Mouse (Mus musculus): Measurements from ENCODE around the gene Wnt9a.
A peak's percentile ranks its signal among the peaks of the same experiment; 100 is the strongest.
"Not testable (repeated sequence)": the region's sequence is repeated elsewhere in the genome, so short reads cannot be mapped to it uniquely, and the experiment has no call there.

Wnt9a gene

GRCm38 (mm10) chr11:59337955-59338735 is 31.4 kb downstream of the Wnt9a start:
- peak; percentile 79 for DNase-seq

GRCm38 (mm10) chr11:59338736-59339120 is 32.0 kb downstream of the Wnt9a start:
- DNase-seq = no peak

- DNase-seq = no peak
Measured at GRCm38 (mm10) chr11:59342956-59343355, 36.2 kb downstream of the Wnt9a start.

- no peak for DNase-seq
Measured at GRCm38 (mm10) chr11:59346166-59346910, 39.6 kb downstream of the Wnt9a start.

- DNase-seq = no peak
Measured at GRCm38 (mm10) chr11:59350326-59350725, 43.6 kb downstream of the Wnt9a start.

- DNase-seq = no peak
Measured at GRCm38 (mm10) chr11:59354793-59355192, 48.1 kb downstream of the Wnt9a start.

GRCm38 (mm10) chr11:59356874-59357289 is 50.2 kb downstream of the Wnt9a start:
- DNase-seq = no peak

GRCm38 (mm10) chr11:59361291-59361690 is 54.6 kb downstream of the Wnt9a start:
- no peak for DNase-seq

GRCm38 (mm10) chr11:59364007-59364406 is 57.3 kb downstream of the Wnt9a start:
- no peak for DNase-seq

- peak; percentile 45 for DNase-seq
Measured at GRCm38 (mm10) chr11:59364417-59364816, 57.7 kb downstream of the Wnt9a start.

- no peak for DNase-seq
Measured at GRCm38 (mm10) chr11:59366031-59366430, 59.3 kb downstream of the Wnt9a start.

GRCm38 (mm10) chr11:59366633-59367032 is 59.9 kb downstream of the Wnt9a start:
- DNase-seq = peak; percentile 64

GRCm38 (mm10) chr11:59367955-59368354 is 61.2 kb downstream of the Wnt9a start:
- not testable (repeated sequence) for DNase-seq

GRCm38 (mm10) chr11:59369848-59370247 is 63.1 kb downstream of the Wnt9a start:
- no peak for DNase-seq

- no peak for DNase-seq
Measured at GRCm38 (mm10) chr11:59375475-59375874, 68.7 kb downstream of the Wnt9a start, which contains the start of gene Prss38. Gene Prss38, minus strand, starts transcription at chr11:59375657.

- DNase-seq = no peak
Measured at GRCm38 (mm10) chr11:59377999-59378398, 71.3 kb downstream of the Wnt9a start.

GRCm38 (mm10) chr11:59379547-59379946 is 72.8 kb downstream of the Wnt9a start:
- no peak for DNase-seq
